Mouse (Mus musculus): Measurements from ENCODE around the gene Nrxn1. TPM values are rescaled to one million over a fixed set of nuclear protein-coding genes. Genes with fewer than 3 reads are reported as not detected.

The Nrxn1 gene
- polyA plus RNA-seq, 2 experiments: 6.3 to 12.2 TPM

- Histone ChIP-seq H3K27ac (replicated peaks; ENCODE audit: low read depth, low read length) (no peak overlapping the region), H3K36me3 (ENCODE audit: control insufficient read depth, insufficient read depth, low read length) (no peaks in the 10 kb centered on the region), H3K27me3 (ENCODE audit: control insufficient read depth, insufficient read depth, low read length) (no peaks in the 10 kb centered on the region)
These were observed 696.5 kb downstream of the Nrxn1 start for GRCm38 (mm10) chr17:90396357-90396756.

GRCm38 (mm10) chr17:90394606-90395005 lies 698.3 kb downstream of the Nrxn1 start:
- no peaks in the 10 kb centered on the region for H3K9me3 ChIP-seq (ENCODE audit: control insufficient read depth, low read length)
- 84% methylated on average over 6 of the region's 6 CpGs for WGBS
- DNase-seq (ENCODE audit: low spot score) (no peak), ATAC-seq (ENCODE audit: low FRiP score, low read depth) (no peak)
- no peak overlapping the region for H3K9ac ChIP-seq (ENCODE audit: low read depth, low read length, severe bottlenecking)
- H3K27ac ChIP-seq (replicated peaks; ENCODE audit: low read depth, low read length): no peak overlapping the region
- H3K4me3 ChIP-seq (replicated peaks; ENCODE audit: low read length): no peak overlapping the region
- no peaks in the 10 kb centered on the region for H3K27me3 ChIP-seq (ENCODE audit: control insufficient read depth, insufficient read depth, low read length)
- TF ChIP-seq POLR2A (IDR thresholded peaks at IDR 0.05; ENCODE audit: borderline replicate concordance, extremely low read depth, insufficient read depth, insufficient read length): no peak
- no peak overlapping the region for H3K4me2 ChIP-seq (replicated peaks; ENCODE audit: low read depth, low read length, severe bottlenecking)
- peaks cover 10% of the 10 kb centered on the region for H3K4me1 ChIP-seq (ENCODE audit: control insufficient read depth, insufficient read depth, low read length)
- H3K36me3 ChIP-seq (ENCODE audit: control insufficient read depth, insufficient read depth, low read length): no peaks in the 10 kb centered on the region

More at GRCm38 (mm10) chr17:90396357-90396756, 696.5 kb downstream of the Nrxn1 start:
- no peak for TF ChIP-seq POLR2A (IDR thresholded peaks at IDR 0.05; ENCODE audit: borderline replicate concordance, extremely low read depth, insufficient read depth, insufficient read length)
- Histone ChIP-seq H3K4me3 (replicated peaks; ENCODE audit: low read length) (no peak overlapping the region), H3K9ac (ENCODE audit: low read depth, low read length, severe bottlenecking) (no peak overlapping the region), H3K9me3 (ENCODE audit: control insufficient read depth, low read length) (no peaks in the 10 kb centered on the region), H3K4me1 (ENCODE audit: control insufficient read depth, insufficient read depth, low read length) (no peaks in the 10 kb centered on the region), H3K4me2 (replicated peaks; ENCODE audit: low read depth, low read length, severe bottlenecking) (no peak overlapping the region)
- DNase-seq (ENCODE audit: low spot score) (no peak), ATAC-seq (ENCODE audit: low FRiP score, low read depth) (no peak)

GRCm38 (mm10) chr17:90392751-90393150 lies 700.1 kb downstream of the Nrxn1 start:
- no peaks in the 10 kb centered on the region for H3K27me3 ChIP-seq (ENCODE audit: control insufficient read depth, insufficient read depth, low read length)
- H3K4me2 ChIP-seq (replicated peaks; ENCODE audit: low read depth, low read length, severe bottlenecking): no peak overlapping the region
- WGBS: 91% methylated on average over 1 of the region's 1 CpGs
- no peaks in the 10 kb centered on the region for H3K9me3 ChIP-seq (ENCODE audit: control insufficient read depth, low read length)
- ATAC-seq (ENCODE audit: low FRiP score, low read depth) (no peak), DNase-seq (ENCODE audit: low spot score) (no peak)
- no peak for TF ChIP-seq POLR2A (IDR thresholded peaks at IDR 0.05; ENCODE audit: borderline replicate concordance, extremely low read depth, insufficient read depth, insufficient read length)
- no peaks in the 10 kb centered on the region for H3K36me3 ChIP-seq (ENCODE audit: control insufficient read depth, insufficient read depth, low read length)
- no peak overlapping the region for H3K27ac ChIP-seq (replicated peaks; ENCODE audit: low read depth, low read length)
- H3K4me1 ChIP-seq (ENCODE audit: control insufficient read depth, insufficient read depth, low read length): peaks cover 10% of the 10 kb centered on the region
- H3K9ac ChIP-seq (ENCODE audit: low read depth, low read length, severe bottlenecking): no peak overlapping the region
- no peak overlapping the region for H3K4me3 ChIP-seq (replicated peaks; ENCODE audit: low read length)

- Histone ChIP-seq H3K9ac (ENCODE audit: low read depth, low read length, severe bottlenecking) (no peak overlapping the region), H3K9me3 (ENCODE audit: control insufficient read depth, low read length) (no peaks in the 10 kb centered on the region), H3K27me3 (ENCODE audit: control insufficient read depth, insufficient read depth, low read length) (no peaks in the 10 kb centered on the region), H3K4me3 (replicated peaks; ENCODE audit: low read length) (no peak overlapping the region), H3K27ac (replicated peaks; ENCODE audit: low read depth, low read length) (no peak overlapping the region), H3K4me2 (replicated peaks; ENCODE audit: low read depth, low read length, severe bottlenecking) (no peak overlapping the region), H3K36me3 (ENCODE audit: control insufficient read depth, insufficient read depth, low read length) (no peaks in the 10 kb centered on the region), H3K4me1 (ENCODE audit: control insufficient read depth, insufficient read depth, low read length) (peaks cover 10% of the 10 kb centered on the region)
- 32% methylated on average over 7 of the region's 7 CpGs for WGBS
- ATAC-seq (ENCODE audit: low FRiP score, low read depth) (no peak), DNase-seq (ENCODE audit: low spot score) (peak; percentile 45)
- no peak for TF ChIP-seq POLR2A (IDR thresholded peaks at IDR 0.05; ENCODE audit: borderline replicate concordance, extremely low read depth, insufficient read depth, insufficient read length)
These were observed 702.3 kb downstream of the Nrxn1 start for GRCm38 (mm10) chr17:90390316-90391212.

- H3K4me1 ChIP-seq (ENCODE audit: control insufficient read depth, insufficient read depth, low read length): no peaks in the 10 kb centered on the region
- no peaks in the 10 kb centered on the region for H3K27me3 ChIP-seq (ENCODE audit: control insufficient read depth, insufficient read depth, low read length)
- ATAC-seq (ENCODE audit: low FRiP score, low read depth) (no peak), DNase-seq (ENCODE audit: low spot score) (no peak)
- H3K9me3 ChIP-seq (ENCODE audit: control insufficient read depth, low read length): no peaks in the 10 kb centered on the region
- no peak overlapping the region for H3K27ac ChIP-seq (replicated peaks; ENCODE audit: low read depth, low read length)
- H3K9ac ChIP-seq (ENCODE audit: low read depth, low read length, severe bottlenecking): no peak overlapping the region
- H3K4me2 ChIP-seq (replicated peaks; ENCODE audit: low read depth, low read length, severe bottlenecking): no peak overlapping the region
- no peaks in the 10 kb centered on the region for H3K36me3 ChIP-seq (ENCODE audit: control insufficient read depth, insufficient read depth, low read length)
- TF ChIP-seq POLR2A (IDR thresholded peaks at IDR 0.05; ENCODE audit: borderline replicate concordance, extremely low read depth, insufficient read depth, insufficient read length): no peak
- 63% methylated on average over 2 of the region's 2 CpGs for WGBS
- no peak overlapping the region for H3K4me3 ChIP-seq (replicated peaks; ENCODE audit: low read length)
These were observed 708.0 kb downstream of the Nrxn1 start for GRCm38 (mm10) chr17:90384856-90385255.
